Mouse (Mus musculus) MEL (cell line): ENCODE data around the gene Commd4. TPM values are rescaled to one million over a fixed set of nuclear protein-coding genes. Genes with fewer than 3 reads are reported as not detected.

Source experiments
- DNase-seq: peaks from one replicate; pipeline ENCODE4 v3.0.0; 2011; ENCODE audit warnings: low read depth, low spot score
- H3K27ac ChIP-seq: 2 replicates; pipeline ENCODE4 v1.5.1; 2012; ENCODE audit warnings: low read depth, mild to moderate bottlenecking, control low read depth, low read length, moderate library complexity; ENCODE audit not compliant: control insufficient read depth
- H3K27me3 ChIP-seq, 2 experiments: fragments of 150-350 bp in 1 of 2; sonication (generic) in 1 of 2; 2 replicates each; pipeline ENCODE4 v1.6.1; 2012; ENCODE audit warnings: low read length in 2 of 2, mild to moderate bottlenecking in 2 of 2, improper control_type of control experiment in 1 of 2, moderate library complexity in 1 of 2; ENCODE audit not compliant: insufficient read depth in 2 of 2, control insufficient read depth in 1 of 2
- H3K36me3 ChIP-seq, 2 experiments: 2 replicates each; pipeline ENCODE4 v1.6.1; 2012 to 2014; ENCODE audit warnings: low read length in 2 of 2, improper control_type of control experiment in 1 of 2, inconsistent platforms in 1 of 2, mild to moderate bottlenecking in 1 of 2; ENCODE audit not compliant: insufficient read depth in 2 of 2, control insufficient read depth in 1 of 2
- H3K4me1 ChIP-seq, 2 experiments: fragments of 150-350 bp in 1 of 2; sonication (generic) in 1 of 2; 2 replicates each; pipeline ENCODE4 v1.6.1; 2012; ENCODE audit warnings: low read length in 2 of 2, improper control_type of control experiment in 1 of 2, mild to moderate bottlenecking in 1 of 2; ENCODE audit not compliant: insufficient read depth in 2 of 2, control insufficient read depth in 1 of 2
- H3K4me3 ChIP-seq, 2 experiments: fragments of 150-350 bp in 1 of 2; sonication (generic) in 1 of 2; 2 replicates each; pipeline ENCODE4 v1.5.1; 2012; ENCODE audit warnings: low read depth in 2 of 2, low read length in 2 of 2, mild to moderate bottlenecking in 2 of 2, moderate library complexity in 2 of 2, control low read depth in 1 of 2, improper control_type of control experiment in 1 of 2; ENCODE audit not compliant: control insufficient read depth in 1 of 2, insufficient read depth in 1 of 2
- H3K79me2 ChIP-seq: 2 replicates; pipeline ENCODE4 v1.6.1; 2012; ENCODE audit warnings: mild to moderate bottlenecking, low read length, moderate library complexity; ENCODE audit not compliant: control insufficient read depth, poor library complexity, insufficient read depth
- H3K9ac ChIP-seq: 2 replicates; pipeline ENCODE4 v1.6.1; 2012; ENCODE audit warnings: low read depth, mild to moderate bottlenecking, control low read depth, low read length, moderate library complexity; ENCODE audit not compliant: control insufficient read depth, poor library complexity, severe bottlenecking
- H3K9me3 ChIP-seq: fragments of 150-350 bp; sonication (generic); replicated peaks from 2 replicates; pipeline ENCODE4 v1.6.1; 2012; ENCODE audit warnings: mild to moderate bottlenecking, low read length, improper control_type of control experiment, moderate library complexity; ENCODE audit not compliant: insufficient read depth
- CHD2 ChIP-seq: IDR thresholded peaks from 2 replicates; pipeline ENCODE4 v1.6.1; 2011; ENCODE audit warnings: low read length, improper control_type of control experiment
- CTCF ChIP-seq, 3 experiments: IDR thresholded peaks in 2 of 3; conservative IDR thresholded peaks in 1 of 3; 2 replicates each; pipeline ENCODE4 v1.5.1; 2011 to 2012; ENCODE audit warnings: low read length in 3 of 3, low read depth in 2 of 3, mild to moderate bottlenecking in 2 of 3, improper control_type of control experiment in 1 of 3, inconsistent platforms in 1 of 3, mixed read lengths in 1 of 3, moderate library complexity in 1 of 3; ENCODE audit not compliant: control insufficient read depth in 1 of 3, insufficient read depth in 1 of 3, poor library complexity in 1 of 3, severe bottlenecking in 1 of 3
- E2F4 ChIP-seq: IDR thresholded peaks from 2 replicates; pipeline ENCODE4 v1.6.1; 2011; ENCODE audit warnings: low read depth, low read length, improper control_type of control experiment, borderline replicate concordance
- ELF1 ChIP-seq: IDR thresholded peaks from 2 replicates; pipeline ENCODE4 v1.6.1; 2014; ENCODE audit warnings: low read depth, mild to moderate bottlenecking, inconsistent platforms, low read length, improper control_type of control experiment, moderate library complexity
- EP300 ChIP-seq, 2 experiments: IDR thresholded peaks; 2 replicates each; pipeline ENCODE4 v1.6.1; 2011; ENCODE audit warnings: improper control_type of control experiment in 2 of 2, low read length in 2 of 2, low read depth in 1 of 2, mild to moderate bottlenecking in 1 of 2
- ETS1 ChIP-seq: IDR thresholded peaks from 2 replicates; pipeline ENCODE4 v1.6.1; 2012; ENCODE audit warnings: low read depth, mild to moderate bottlenecking, inconsistent platforms, low read length, improper control_type of control experiment, moderate library complexity
- HCFC1 ChIP-seq: IDR thresholded peaks from 2 replicates; pipeline ENCODE4 v1.6.1; 2012; ENCODE audit warnings: low read depth, mild to moderate bottlenecking, inconsistent platforms, low read length, improper control_type of control experiment, moderate library complexity
- JUND ChIP-seq: IDR thresholded peaks from 2 replicates; pipeline ENCODE4 v1.6.1; 2011; ENCODE audit warnings: low read depth, mild to moderate bottlenecking, improper control_type of control experiment, low read length
- KAT2A ChIP-seq: conservative IDR thresholded peaks from 2 replicates; pipeline ENCODE4 v1.6.1; 2012; ENCODE audit warnings: low read depth, low read length, improper control_type of control experiment, inconsistent platforms
- MAFK ChIP-seq: IDR thresholded peaks from 2 replicates; pipeline ENCODE4 v1.6.1; 2011; ENCODE audit warnings: low read depth, mild to moderate bottlenecking, low read length, improper control_type of control experiment, borderline replicate concordance
- MAX ChIP-seq: IDR thresholded peaks from 2 replicates; pipeline ENCODE4 v1.6.1; 2011; ENCODE audit warnings: low read length, improper control_type of control experiment
- MAZ ChIP-seq: IDR thresholded peaks from 2 replicates; pipeline ENCODE4 v1.6.1; 2012; ENCODE audit warnings: low read depth, mild to moderate bottlenecking, inconsistent platforms, low read length, improper control_type of control experiment
- MEF2A ChIP-seq: IDR thresholded peaks from 2 replicates; pipeline ENCODE4 v1.6.1; 2014; ENCODE audit warnings: low read depth, mild to moderate bottlenecking, inconsistent platforms, low read length, improper control_type of control experiment; ENCODE audit not compliant: poor library complexity, insufficient replicate concordance, severe bottlenecking; ENCODE audit errors: extremely low read depth
- MXI1 ChIP-seq: IDR thresholded peaks from 2 replicates; pipeline ENCODE4 v1.6.1; 2011; ENCODE audit warnings: mild to moderate bottlenecking, low read depth, low read length, improper control_type of control experiment
- MYB ChIP-seq: IDR thresholded peaks from 2 replicates; pipeline ENCODE4 v1.6.1; 2011; ENCODE audit warnings: mild to moderate bottlenecking, low read depth, low read length, improper control_type of control experiment
- MYC ChIP-seq: IDR thresholded peaks from 2 replicates; pipeline ENCODE4 v1.6.1; 2011; ENCODE audit warnings: low read depth, mild to moderate bottlenecking, low read length, improper control_type of control experiment, moderate library complexity
- NRF1 ChIP-seq: IDR thresholded peaks from 2 replicates; pipeline ENCODE4 v1.6.1; 2014; ENCODE audit warnings: low read depth, mild to moderate bottlenecking, inconsistent platforms, low read length, improper control_type of control experiment, moderate library complexity; ENCODE audit not compliant: poor library complexity, insufficient read depth, severe bottlenecking
- RAD21 ChIP-seq: IDR thresholded peaks from 2 replicates; pipeline ENCODE4 v1.6.1; 2011; ENCODE audit warnings: mild to moderate bottlenecking, low read depth, low read length, improper control_type of control experiment
- RCOR1 ChIP-seq: IDR thresholded peaks from 2 replicates; pipeline ENCODE4 v1.6.1; 2012; ENCODE audit warnings: low read depth, mild to moderate bottlenecking, inconsistent platforms, low read length, improper control_type of control experiment
- SIN3A ChIP-seq: IDR thresholded peaks from 2 replicates; pipeline ENCODE4 v1.6.1; 2012; ENCODE audit warnings: low read length, improper control_type of control experiment, inconsistent platforms
- SMC3 ChIP-seq: IDR thresholded peaks from 2 replicates; pipeline ENCODE4 v1.6.1; 2011; ENCODE audit warnings: low read depth, low read length, improper control_type of control experiment
- USF1 ChIP-seq: IDR thresholded peaks from 2 replicates; pipeline ENCODE4 v1.6.1; 2014; ENCODE audit warnings: low read depth, mild to moderate bottlenecking, inconsistent platforms, low read length, improper control_type of control experiment, moderate library complexity
- USF2 ChIP-seq, 2 experiments: IDR thresholded peaks; 2 replicates each; pipeline ENCODE4 v1.6.1; 2011 to 2012; ENCODE audit warnings: improper control_type of control experiment in 2 of 2, low read length in 2 of 2, borderline replicate concordance in 1 of 2, inconsistent platforms in 1 of 2, low read depth in 1 of 2, mild to moderate bottlenecking in 1 of 2; ENCODE audit not compliant: insufficient read depth in 1 of 2
- polyA plus RNA-seq, 2 experiments: library from polyadenylated mRNA; stranded (reverse) in 1 of 2; unstranded in 1 of 2; fragments of >175 nt in 1 of 2; fragments of >200 nt in 1 of 2; gene quantifications; 2 replicates each; pipeline versions ENCODE4 v1.2.1 to v1.2.4; 2012; ENCODE audit warnings: low replicate concordance in 2 of 2, low read depth in 1 of 2; ENCODE audit not compliant: insufficient read length in 2 of 2, insufficient read depth in 1 of 2, missing spikeins in 1 of 2
- total RNA-seq: library from RNA; depleted of rRNA; stranded (reverse); fragments of 300-350 nt; gene quantifications from 2 replicates; pipeline ENCODE4 v1.2.3, GENCODE M21; 2012

The Commd4 gene
- total and polyA plus RNA-seq, 3 experiments: 89.7 to 90.6 TPM; not detected in 1

DNA sequence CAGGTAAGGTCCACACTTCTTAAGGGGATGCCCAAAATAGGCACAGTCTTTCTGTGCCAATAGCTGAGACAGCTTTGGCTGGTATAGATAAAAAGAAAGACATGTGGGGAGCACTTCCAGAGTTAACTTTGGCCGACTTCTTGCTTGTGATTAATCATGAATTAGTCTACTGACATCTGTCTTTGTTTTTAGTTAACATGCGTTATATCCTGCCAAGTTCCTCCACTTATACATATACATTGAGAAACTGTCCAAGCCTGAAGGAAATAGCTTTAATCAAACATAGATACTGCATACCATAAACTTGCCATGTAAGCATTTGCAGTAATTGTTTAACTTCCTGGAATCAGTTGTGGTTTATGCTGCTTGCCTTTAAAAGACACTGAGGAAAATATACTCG is 38.6 kb upstream of the Commd4 start:
- Histone ChIP-seq H3K36me3 (peaks cover 0 to 3% of the 10 kb centered on the region in 2 experiments; a peak in 2 of 4 replicates), H3K9me3 (no peaks in the 10 kb centered on the region)
- no peak for TF ChIP-seq MYB
- TF ChIP-seq SMC3: no peak
- TF ChIP-seq MAFK: peak; percentile 44
- TF ChIP-seq SIN3A: peak; percentile 31; the same call in 1 of the 2 replicates
- 0 out of 2 replicates have a peak, but pooled peaks have one; percentile 12 for TF ChIP-seq ELF1
- no peak for TF ChIP-seq RAD21
- TF ChIP-seq MXI1: peak; percentile 28; the same call in 1 of the 2 replicates
- TF ChIP-seq RCOR1: no peak
- TF ChIP-seq MEF2A: peak; percentile 42; the same call in 1 of the 2 replicates
- peak; percentile 59 for TF ChIP-seq ETS1
- no peak for TF ChIP-seq HCFC1
- TF ChIP-seq JUND: no peak
- TF ChIP-seq KAT2A: no peak
- TF ChIP-seq EP300 (IDR thresholded peaks at IDR 0.05; ENCODE audit: low read depth in 1 of 2, low read length in 2 of 2): peak; percentile 39 to 55; a peak in 1 of 4 replicates
- no peak for TF ChIP-seq USF2 (IDR thresholded peaks at IDR 0.05; ENCODE audit: borderline replicate concordance in 1 of 2, insufficient read depth in 1 of 2, low read depth in 1 of 2, low read length in 2 of 2)
- TF ChIP-seq MAX: peak; percentile 40; the same call in 1 of the 2 replicates
- TF ChIP-seq USF1: no peak
- TF ChIP-seq, all 39 proteins: peak for 8
- Histone ChIP-seq H3K9ac (no peak overlapping the region), H3K27me3 (no peaks in the 10 kb centered on the region), H3K4me3 (no peak overlapping the region), H3K4me1 (peaks cover 4 to 6% of the 10 kb centered on the region in 2 experiments), H3K79me2 (no peaks in the 10 kb centered on the region), H3K27ac (peak overlapping the region; percentile 13; the same call in 1 of the 2 replicates)
- peak; percentile 43 for DNase-seq

- Histone ChIP-seq H3K27ac (no peak overlapping the region), H3K9ac (no peak overlapping the region), H3K79me2 (no peaks in the 10 kb centered on the region), H3K4me3 (no peak overlapping the region), H3K36me3 (no peaks in the 10 kb centered on the region), H3K27me3 (no peaks in the 10 kb centered on the region), H3K4me1 (no peaks in the 10 kb centered on the region), H3K9me3 (no peaks in the 10 kb centered on the region)
- no peak for TF ChIP-seq CTCF (IDR thresholded peaks at IDR 0.05 in 2 of 3, conservative IDR thresholded peaks at IDR 0.05 in 1 of 3; ENCODE audit: control insufficient read depth in 1 of 3, insufficient read depth in 1 of 3, low read depth in 2 of 3, low read length in 3 of 3, poor library complexity in 1 of 3, severe bottlenecking in 1 of 3)
- no peak for TF ChIP-seq MAZ
- TF ChIP-seq MAFK: no peak
- TF ChIP-seq CHD2: no peak
- TF ChIP-seq E2F4: no peak
- no peak for TF ChIP-seq MYC
- TF ChIP-seq SMC3: no peak
- TF ChIP-seq NRF1: no peak
- DNase-seq: no peak
Measured at GRCm38 (mm10) chr9:57168411-57168810, 10.3 kb upstream of the Commd4 start.
